Mouse (Mus musculus) lung, postnatal 36 days (tissue): ENCODE measurements around the gene Opcml.

Experiments used
- DNase-seq: peaks from one replicate; pipeline ENCODE4 v3.0.0; 2022; ENCODE audit warnings: mixed read lengths

The Opcml gene

DNA sequence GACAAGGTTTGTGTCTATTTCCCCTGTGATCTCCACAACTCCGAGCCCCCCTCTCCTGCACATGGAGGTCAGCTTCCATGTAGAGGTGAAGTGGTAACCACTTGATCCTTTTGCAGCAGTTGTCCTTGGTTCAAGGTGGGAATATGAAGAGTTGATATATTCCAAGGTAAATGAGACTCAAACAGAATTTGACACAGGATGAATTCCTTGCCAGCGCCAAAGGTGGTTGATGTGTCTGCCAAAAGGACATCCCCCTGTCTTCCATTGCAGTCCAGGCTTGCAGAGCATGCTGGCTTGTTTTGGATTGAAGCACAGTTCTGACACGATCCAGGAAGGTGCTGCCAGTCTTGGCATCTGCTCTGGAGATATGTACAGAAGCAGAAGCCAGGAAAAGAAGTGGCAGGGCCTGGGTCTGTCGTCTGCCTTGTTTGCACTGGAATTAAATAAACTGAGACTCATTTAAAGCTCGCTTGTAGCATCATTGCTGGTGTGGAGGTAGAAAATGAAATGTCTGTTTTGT lies 893.4 kb downstream of the Opcml start:
- DNase-seq: no peak

DNA sequence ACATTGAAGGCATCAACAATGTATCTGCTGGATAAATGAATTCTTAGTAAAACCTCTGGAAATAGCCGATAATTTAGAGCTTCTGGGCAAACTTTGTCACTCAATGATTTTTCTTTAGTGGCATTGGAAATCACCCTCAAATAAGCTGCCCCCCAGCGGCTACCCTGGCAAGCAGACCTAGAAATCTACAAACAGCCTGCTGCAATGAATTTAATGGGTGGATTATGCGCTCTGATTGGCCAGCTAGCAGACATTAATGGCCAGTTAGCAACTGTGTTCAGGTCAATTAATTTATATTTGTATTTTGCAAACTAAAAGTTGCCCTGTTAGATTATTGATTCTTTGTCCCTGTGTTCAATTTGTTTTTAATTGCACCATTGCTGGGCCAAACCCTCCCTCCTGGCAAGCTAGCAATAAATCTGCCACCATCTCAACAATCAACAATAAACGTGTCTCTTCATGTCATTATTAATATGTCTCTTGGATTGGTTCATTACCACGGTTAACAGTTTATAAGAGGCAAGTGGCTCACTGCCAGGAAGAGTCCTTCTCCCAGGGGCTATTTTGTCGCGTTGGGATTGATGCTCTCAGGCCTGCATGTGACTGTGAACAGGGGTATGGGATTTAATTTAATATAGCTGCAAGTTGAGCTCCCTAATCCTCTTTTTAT lies 896.5 kb downstream of the Opcml start:
- no peak for DNase-seq

DNA sequence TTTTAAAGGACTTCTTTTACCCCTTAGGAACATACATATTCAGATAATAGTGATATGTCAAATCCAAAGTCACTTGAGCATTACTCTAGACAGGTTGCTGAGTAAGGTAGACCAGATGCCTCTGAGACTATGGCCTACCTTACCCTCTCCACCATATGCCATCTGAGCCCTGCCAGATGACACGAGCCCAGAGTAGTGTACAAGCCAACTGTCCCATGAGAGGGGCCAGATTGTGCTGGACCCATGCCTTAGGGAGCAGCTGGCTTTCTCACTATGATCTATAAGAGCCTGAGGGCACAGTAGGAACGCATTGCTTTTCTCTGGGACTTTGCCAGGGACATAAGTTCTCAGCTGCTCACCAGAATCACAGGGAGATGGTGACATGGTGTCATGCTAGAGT lies 899.6 kb downstream of the Opcml start:
- DNase-seq: no peak

DNA sequence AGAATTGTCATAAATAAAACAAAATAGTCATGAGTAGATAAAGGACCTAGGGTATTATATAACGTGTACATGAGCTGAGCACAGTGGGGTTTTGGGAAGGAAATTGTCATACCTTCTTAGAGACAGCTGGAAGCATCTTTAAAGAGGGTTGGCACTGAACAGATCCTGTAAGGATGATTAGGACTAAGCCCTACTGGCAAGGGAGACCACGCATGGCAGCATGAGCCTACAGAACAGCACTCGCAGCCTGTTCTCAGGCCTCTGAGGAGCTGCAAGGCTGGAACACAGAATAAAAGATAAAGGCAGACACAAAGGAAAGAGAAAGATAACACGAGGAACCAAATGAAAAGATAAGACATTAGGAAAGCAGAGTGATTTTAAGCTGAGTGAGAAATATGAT lies 915.2 kb downstream of the Opcml start:
- no peak for DNase-seq

DNA sequence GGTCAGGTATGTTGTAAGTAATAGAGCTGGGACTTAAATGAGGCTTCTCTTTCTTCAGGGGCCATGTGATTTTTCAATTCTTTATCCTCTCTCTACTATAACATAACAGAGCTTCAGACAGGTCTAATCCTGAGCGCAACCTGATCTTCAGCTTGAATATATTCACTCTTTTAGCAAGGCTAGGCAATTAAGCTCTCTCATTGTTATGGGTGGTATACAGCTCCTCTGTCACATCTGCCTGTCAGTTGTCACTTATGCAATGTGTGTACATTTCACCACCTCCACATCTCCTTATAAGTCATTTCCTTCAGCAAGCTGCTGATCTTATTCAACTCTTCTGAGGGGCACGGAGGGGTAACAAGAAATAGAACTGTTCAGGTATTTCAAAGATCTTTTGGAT lies 924.0 kb downstream of the Opcml start:
- no peak for DNase-seq

DNA sequence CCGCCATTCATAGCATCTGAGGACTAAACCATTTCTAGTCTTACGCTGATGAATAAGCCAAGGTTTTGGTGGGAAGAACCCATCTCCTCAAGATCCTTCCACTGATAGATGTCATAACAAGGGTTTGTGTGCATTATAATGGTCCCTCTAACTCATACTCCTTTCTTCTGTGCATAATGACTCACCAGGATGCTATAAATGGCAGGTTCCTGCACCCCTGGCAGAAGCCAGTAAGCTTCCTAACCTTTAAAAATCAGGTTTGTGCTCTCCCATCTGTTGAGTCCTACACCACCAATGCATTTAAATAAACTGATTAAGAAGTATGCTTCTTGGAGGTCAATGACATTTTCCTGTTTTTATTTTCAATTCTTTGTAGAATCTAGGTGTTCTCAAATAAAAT lies 929.6 kb downstream of the Opcml start:
- DNase-seq: no peak

DNA sequence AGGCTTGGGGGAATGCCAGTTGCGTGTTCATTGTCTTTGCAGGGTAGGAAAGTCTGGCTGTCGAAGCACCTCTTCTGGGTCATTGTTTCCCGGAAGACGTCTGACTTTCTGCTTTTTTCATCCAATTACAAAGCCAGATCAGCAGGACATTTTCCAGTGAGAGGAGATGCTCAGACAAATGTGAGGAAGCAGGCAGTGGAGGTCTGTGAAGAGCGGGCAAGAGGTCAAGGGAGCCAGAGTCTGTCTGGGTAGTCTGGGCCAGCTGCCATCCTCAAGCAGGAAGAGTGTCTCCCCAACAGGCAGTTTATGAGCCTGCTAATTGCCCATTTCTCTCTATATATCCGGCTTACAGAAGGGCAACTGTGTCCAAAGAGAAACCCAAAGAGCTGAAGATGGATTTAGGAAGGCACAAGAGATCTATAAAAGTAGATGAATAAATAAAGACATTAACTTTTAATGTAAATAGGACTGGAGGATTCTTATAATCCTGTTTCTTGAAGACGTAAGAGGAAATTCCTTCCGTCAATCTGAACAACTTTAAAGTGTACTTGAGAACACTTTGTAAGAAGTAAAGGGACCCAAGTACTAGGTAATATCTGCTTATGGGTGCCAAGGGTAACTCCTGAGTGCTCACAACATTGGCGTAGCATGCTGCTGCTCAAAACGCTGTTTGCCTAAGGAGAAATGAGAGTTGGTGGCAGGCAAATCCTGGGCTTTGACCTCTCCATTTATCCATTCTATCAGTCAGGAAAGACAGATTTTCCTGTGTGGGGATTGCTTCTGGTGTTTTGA lies 941.4 kb downstream of the Opcml start:
- peak; percentile 3 for DNase-seq

DNA sequence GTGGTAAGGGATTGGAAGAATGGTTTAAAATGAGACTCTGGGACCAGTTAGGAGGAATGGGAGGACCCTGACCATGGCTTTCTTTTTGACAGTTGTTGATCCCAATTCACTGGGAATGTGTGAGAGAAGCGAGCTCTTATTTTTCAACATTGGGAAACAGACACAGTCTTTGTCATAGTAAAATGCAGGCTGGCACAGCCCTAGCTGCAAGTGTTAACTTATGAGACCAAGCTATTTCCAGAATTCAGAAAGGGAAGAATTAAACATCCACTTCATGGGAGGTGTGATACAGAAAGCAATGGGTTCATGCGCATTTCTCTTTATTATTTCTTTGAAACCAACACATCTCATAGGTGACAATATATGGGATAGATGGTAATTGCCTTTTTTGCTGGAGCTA lies 947.4 kb downstream of the Opcml start:
- DNase-seq: no peak

DNA sequence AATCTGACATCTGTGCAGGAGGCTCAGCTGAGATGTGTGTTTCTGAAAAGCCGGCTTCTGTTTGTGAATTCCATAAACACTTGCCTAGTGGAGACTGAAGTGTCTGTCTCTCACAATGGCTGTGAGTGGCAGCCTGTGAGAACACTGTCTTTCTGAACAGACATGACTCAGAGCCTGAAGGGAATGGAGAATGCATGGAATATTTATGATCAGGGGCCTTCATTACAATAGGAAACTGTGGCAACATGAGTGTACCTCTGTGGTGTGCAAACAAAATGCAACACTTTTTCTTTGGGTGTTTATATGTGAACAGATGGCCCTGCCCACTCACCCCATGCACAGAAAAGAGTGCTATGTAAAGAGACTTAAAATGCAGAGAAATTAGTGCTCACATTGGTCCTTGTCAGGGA lies 947.9 kb downstream of the Opcml start:
- no peak for DNase-seq

DNA sequence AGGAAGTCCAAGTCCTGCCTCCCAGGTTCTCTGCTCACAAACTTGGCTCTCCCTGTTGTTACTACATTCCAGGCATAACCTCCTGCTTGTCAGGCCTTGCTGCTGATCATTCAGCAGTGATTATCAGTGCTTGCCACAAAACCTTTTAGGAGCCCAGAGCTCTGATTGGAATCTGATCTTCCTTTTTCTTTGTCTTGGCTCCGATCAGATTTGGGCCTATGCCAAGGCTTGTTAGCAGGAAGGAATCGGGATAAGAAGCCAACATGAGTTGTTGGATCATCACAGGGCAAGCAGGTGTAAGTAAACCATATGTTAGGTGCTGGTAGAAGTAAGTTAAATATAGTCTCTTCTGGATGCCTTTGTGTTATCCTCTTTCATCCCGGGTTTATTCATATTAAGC lies 954.2 kb downstream of the Opcml start:
- DNase-seq: no peak

DNA sequence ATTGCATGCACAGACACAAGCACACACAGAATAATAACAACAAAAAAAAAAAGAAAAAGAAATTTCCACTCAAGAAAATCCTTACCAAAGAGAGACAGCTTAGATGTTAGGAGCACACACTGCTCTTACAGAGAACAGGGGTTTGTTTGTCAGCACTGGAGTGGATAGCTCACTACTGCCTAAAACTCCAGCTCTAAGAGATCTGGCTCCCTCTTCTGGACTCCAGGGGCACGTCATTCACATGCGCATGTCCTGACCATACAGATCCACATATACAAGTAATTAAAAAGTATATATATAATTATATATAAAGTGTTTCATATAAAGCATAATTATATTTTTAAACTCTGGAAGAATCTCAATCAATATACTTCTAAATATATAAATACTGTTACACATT lies 958.3 kb downstream of the Opcml start:
- no peak for DNase-seq

DNA sequence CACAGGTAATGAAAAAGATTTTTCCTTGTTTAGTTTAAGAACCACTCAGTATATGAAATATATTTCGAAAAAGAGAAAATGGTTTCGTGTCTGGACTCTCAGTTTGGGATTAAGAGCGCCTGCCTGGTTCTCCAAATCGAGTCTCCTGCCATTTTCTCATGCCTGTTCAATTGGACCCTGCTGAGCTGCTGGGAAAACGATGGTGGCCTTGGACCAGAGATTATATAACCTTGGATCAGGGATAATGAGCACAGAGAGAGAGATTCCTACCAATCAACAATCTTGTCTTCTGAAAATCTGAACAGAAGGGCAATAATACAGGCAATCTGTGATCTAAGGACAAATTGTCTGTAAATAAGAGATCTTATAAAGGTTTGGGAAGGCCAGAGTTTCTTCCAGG lies 962.3 kb downstream of the Opcml start:
- DNase-seq: no peak

DNA sequence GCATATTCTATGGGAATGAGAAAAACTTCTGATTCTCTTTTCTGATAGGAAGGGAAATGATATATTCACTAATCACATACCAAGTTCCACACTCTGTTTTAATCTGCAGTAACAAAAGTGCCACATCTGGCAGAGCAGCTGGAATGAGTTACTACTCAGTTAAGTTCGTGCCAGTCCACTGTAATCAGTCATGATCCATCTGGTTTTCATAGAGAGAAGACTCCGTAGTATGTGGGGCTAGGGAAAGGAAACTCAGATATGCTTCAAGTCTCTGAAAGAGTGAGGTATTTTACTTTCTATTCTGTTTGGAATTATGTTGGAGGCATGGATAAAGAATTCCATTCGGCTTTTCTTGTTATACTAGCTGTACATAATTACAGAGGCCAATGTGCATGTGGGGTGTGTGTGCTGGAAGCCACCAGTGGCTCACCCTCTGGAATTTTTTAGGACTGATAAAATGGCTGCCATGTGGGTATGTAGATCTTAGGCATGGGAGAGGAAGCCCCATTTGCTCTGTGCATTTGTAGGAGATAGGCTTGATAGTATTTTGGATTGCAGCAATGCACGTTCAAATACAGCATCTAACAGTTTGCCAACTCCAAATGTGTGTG lies 966.4 kb downstream of the Opcml start:
- DNase-seq: no peak

DNA sequence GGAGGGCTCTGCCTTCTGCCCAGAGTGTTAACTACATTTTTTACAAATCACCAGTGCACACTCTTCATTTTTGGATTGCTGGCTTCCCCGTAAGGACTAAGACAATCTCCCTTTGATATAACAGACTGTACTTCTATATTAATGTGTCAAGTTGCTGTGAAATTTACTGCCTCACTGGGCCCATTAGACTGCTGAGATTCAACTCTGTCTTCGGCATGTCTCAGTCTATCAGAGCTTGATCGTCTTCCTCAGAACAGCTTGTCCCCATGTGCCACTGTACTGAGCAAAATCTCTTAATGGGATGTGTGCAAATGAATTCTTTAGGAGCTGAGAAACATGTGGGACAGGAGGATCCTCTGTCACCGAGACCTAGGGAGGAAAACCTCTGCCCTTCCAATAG lies 970.9 kb downstream of the Opcml start:
- no peak for DNase-seq

DNA sequence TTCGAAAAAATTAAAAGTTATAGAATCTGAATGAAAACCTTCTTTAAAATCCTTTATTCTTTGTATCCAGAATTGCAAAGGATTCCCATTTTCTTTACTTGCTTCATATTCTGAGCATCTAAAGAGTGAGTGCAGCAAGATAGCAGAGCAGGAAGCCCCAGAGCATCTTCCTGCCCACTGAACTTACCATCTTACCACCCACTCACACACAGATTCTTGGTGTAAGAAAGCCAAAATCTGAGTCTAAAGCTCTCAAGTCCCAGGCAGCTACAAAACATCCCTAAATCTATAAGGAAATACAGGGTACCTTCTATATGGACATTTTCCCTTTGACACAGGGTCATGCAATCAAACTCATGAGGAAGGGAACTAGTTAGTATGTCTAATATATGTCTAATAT lies 973.6 kb downstream of the Opcml start:
- no peak for DNase-seq

DNA sequence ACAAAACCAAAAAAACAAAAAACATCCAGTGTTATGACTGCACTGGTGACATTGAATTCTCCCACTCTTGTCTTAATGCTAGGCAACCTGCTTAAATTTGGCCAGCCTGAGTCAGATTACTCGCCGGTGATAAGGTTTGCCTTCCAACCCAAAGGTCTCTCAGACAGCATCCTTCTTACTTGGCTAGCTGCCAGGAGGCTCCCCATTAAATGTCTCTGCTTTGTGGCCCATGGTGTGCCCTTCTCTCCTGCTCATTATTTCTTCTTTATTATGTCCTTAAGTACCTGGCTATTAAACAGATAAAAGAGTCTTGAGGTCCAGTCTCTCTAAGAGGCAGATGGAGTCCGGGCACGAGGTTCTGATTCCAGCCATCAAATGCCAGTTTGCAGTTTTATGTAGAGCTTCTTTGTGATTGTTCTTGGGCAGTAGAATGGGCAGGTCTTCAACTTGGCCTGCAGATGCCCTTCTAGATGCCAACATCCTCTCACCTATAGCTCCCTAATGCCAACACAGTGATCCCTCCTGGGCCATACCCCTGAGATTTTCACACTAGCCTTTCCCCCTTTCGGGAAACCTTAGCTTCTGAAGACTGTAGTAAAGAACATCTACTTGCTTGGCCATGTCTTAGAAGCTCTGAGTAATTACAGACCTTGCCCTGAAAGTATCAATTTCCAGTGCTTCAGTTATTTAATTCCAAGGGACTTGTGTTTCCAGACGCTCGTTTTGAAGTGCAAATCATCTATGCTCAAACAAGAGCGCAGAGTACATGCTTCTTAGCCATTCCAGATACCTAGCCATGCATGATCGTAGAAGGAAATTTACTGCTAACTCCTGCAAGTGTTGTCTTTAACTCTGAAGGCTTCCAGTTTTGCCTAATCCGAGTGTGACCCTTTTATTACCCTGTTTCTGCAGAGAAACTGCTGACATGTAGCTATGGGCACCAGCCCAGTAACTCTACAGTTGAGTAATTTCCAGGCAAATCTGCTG lies 986.2 kb downstream of the Opcml start:
- no peak for DNase-seq

DNA sequence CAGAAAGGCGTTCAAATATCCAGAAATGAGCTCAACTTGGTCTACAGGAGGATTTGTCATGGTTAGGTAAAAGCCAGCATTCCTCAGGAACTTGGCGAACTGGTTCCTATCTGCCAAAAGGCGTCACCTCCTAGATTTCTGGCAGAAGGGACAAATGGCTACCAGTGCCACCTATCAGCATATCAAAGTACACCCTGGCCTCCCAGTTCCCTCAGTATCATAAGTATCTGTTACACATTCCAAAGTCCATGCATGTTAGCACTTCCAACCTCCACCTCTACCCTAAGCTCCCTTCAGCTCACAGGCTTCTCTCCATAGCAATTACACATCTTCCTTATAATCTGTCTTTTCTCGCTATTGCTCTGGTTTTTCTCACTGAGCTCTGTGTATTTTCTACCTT lies 993.3 kb downstream of the Opcml start:
- DNase-seq: no peak

DNA sequence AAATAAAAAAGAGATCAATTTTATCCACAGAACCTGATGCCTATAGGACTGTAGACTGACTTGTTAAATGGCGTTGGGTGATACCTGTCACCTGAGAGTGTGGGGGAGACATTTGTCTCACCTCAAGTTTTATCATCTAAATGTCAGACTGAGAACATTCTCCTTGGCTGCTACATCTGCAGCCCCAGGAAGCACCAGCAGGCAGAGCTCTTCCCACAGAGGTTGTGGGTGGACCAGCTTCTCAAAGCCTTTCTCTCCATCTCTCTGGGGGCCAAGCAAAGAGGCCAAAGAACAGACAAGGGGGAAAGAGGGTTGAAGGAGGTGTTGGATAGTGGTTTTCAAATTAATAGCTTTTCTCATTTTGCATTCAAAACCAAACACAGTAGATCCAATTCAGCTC lies 998.9 kb downstream of the Opcml start:
- DNase-seq: no peak

DNA sequence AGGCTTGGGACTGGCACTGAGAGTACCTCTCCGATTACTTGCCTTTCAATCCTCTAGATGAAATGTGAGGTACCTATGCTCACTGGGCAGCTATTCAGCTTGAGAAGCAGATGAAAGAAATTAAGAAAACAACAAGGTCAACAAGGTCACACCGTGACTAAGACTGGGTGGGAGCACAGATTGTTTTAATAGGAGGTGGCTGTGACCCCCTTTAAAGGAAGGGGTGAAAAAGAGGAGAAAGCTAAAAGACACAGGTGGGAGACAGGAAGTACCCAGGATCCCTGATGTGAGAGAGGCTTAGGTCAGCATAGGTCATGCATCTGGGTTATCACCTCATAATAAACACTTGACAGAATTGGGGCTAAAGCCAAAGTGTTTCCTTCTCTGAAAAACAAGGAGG lies 1009.5 kb downstream of the Opcml start:
- no peak for DNase-seq

DNA sequence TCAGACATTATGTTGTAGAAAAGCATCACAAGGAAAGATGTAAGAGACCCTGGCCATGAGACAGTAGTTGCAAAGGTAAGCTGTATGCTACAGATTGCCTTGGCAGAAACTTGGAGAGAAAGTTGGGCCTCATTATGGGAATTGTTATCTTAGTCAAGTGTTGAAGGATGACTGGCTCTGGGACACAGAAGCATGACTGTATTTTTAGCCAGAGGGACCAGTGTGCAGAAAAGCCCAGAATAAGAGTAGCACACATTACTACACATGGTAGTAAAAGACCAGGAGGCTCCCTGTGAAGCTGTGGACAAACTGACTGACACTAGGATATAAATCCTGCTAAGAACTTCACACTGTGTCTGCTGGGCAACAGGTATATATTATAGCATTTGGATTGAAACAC lies 1016.1 kb downstream of the Opcml start:
- DNase-seq: no peak

DNA sequence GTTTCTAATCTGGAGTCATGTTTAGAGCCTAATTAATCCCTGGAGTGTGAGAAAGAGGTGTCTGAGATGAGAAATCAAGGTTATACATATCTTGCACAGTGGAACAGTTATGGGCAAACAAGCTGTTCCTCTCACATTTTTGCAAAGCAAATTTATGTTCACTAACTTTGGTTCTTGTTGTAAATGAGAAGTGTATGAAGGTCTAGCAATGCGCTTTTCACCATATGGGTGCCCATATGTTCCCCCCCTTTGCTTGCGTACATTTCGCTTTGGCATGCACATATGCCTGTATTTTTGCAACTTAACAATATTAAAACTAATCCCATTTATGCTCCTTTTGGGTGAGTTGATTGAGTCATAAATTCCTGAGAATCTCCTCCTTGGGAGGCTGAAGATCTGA lies 1031.5 kb downstream of the Opcml start:
- DNase-seq: no peak

DNA sequence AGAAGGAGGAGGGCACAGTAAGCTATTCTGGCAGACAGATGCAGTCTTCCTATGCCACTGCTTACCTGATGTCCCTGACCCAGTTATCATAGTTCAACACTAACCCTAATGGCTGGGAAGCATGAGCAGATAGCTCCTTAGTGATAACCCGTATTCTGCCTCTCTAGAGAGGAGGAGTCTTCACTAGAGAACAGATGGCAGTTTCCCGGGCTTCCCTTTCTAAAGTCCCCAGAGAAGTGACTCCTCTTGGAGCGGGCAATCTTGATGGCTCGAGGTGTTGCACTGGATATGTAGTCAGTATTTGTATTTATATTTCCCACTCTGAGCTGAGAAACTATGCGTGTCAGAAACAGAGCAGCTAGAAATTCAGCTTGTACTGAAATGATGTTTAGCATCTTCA lies 1031.9 kb downstream of the Opcml start:
- no peak for DNase-seq

DNA sequence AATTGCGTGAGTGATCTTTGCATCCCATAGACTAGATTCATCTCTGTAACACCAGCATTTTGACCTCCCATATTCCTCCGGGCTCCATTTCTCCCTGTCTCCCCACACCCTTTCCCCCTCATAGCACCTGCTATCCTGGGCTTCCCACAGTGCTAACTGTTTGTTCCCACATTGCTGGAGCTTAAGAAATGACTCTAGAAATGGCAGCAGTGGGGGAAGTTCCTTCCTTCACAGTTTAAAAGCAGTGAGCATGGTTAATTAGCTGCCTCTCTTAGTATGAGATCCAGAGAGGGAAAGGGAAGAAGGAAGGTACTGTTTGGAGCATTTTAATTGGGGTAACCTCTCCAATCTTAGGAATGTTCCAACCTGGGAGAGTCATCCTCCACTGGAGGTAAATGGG lies 1035.2 kb downstream of the Opcml start:
- no peak for DNase-seq
